Mouse (Mus musculus): ENCODE results near the gene Tfec. TPM values are rescaled to one million over a fixed set of nuclear protein-coding genes. Genes with fewer than 3 reads are reported as not detected.

Gene Tfec
- not detected in 2 replicates for polyA plus RNA-seq (2012; rRNA removed; ENCODE audit: low replicate concordance)

GRCm38 (mm10) chr6:16898251-16898862 is at the start of gene Tfec:
TSS of gene Tfec (minus strand) at chr6:16898441.

Other genes with a start within 250 kb of the Tfec start
- 28.1 and 58.5 TPM in 2 replicates for gene Tes, start 166.7 kb upstream of the Tfec start, polyA plus RNA-seq (2012; rRNA removed; ENCODE audit: low replicate concordance)